In the genomic region with DNA sequence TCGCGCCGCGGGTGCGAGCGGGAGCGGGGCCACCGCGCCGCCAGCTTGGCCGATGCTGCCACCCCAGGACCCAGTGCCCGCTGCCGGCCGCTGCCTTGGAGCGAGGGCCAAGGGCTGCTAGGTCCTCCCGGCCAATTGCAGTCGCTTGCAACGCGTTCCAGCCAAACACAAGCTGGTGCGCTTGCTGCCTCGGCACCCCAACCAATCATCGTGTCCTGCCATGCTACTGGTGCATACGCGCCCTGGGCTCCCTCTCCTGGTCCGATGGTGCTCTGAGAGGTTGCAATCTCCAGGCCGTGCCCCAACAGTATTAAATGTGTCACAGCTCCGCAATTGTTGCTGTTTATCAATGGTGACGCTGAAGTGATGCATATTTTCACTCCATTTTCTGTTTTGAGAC, we compare ENCODE assay signal across 8 mouse cellular contexts. TPM values are rescaled to one million over a fixed set of nuclear protein-coding genes. Genes with fewer than 3 reads are reported as not detected.
DNase-seq lines count a peak whose midpoint lies in the region; ATAC-seq and TF ChIP-seq lines count a peak whose summit lies in the region.

No protein-coding gene starts in this region.

- no peak overlapping the region for H3K27ac ChIP-seq in bone marrow macrophage, adult 2 months (ENCODE audit: insufficient read depth, low read depth, low read length)
- no peak overlapping the region for H3K27ac ChIP-seq in embryonic fibroblast, embryonic 13.5 days (ENCODE audit: insufficient read depth, low read length)
- peak overlapping the region; percentile 69 for H3K27ac ChIP-seq in heart, embryonic 10.5 days
- peak overlapping the region; percentile 39; the same call in 1 of the 2 replicates for H3K27ac ChIP-seq in kidney, embryonic 15.5 days
- H3K27ac ChIP-seq in limb, embryonic 15.5 days, result no peak overlapping the region

- peak; percentile 85 for DNase-seq in B cell, adult 2 months
- DNase-seq in heart, embryonic 10.5 days (ENCODE audit: low spot score), result peak; percentile 96
- peak; percentile 64 to 74 for DNase-seq in monocyte, adult 2 months (ENCODE audit: low read depth in 1 of 2, low spot score in 2 of 2)
- peak; percentile 62 to 75 for DNase-seq in spleen, postnatal 14 days (ENCODE audit: low spot score in 2 of 2)

- TF ChIP-seq POLR2A in bone marrow macrophage, adult 2 months (IDR thresholded peaks at IDR 0.05; ENCODE audit: borderline replicate concordance, low read depth, low read length), result no peak
- TF ChIP-seq POLR2A in embryonic fibroblast, embryonic 13.5 days (IDR thresholded peaks at IDR 0.05; ENCODE audit: low read depth, low read length), result no peak

- peak; percentile 93 for ATAC-seq in kidney, embryonic 15.5 days (replicated peaks; ENCODE audit: low FRiP score)
- ATAC-seq in limb, embryonic 15.5 days (ENCODE audit: insufficient number of reproducible peaks, low FRiP score, low TSS enrichment, low read depth), result peak; percentile 85

- H3K9me3 ChIP-seq in heart, embryonic 10.5 days, result no peaks in the 10 kb centered on the region
- H3K9me3 ChIP-seq in kidney, embryonic 15.5 days (replicated peaks), result no peaks in the 10 kb centered on the region
- H3K9me3 ChIP-seq in limb, embryonic 15.5 days, result no peaks in the 10 kb centered on the region

- peak overlapping the region; percentile 55 for H3K9ac ChIP-seq in kidney, embryonic 15.5 days
- peak overlapping the region; percentile 33; the same call in 1 of the 2 replicates for H3K9ac ChIP-seq in limb, embryonic 15.5 days

- no peak for TF ChIP-seq CTCF in bone marrow macrophage, adult 2 months (IDR thresholded peaks at IDR 0.05; ENCODE audit: low read depth, low read length)
- peak; percentile 92 for TF ChIP-seq CTCF in embryonic fibroblast, embryonic 13.5 days (IDR thresholded peaks at IDR 0.05; ENCODE audit: borderline replicate concordance, insufficient read depth, low read length)

- WGBS in heart, embryonic 10.5 days, result under 1% methylated on average over 27 of the region's 28 CpGs
- under 1% methylated on average over 28 of the region's 28 CpGs for WGBS in kidney, embryonic 15.5 days
- WGBS in limb, embryonic 15.5 days, result under 1% methylated on average over 25 of the region's 28 CpGs

- H3K4me3 ChIP-seq in bone marrow macrophage, adult 2 months (ENCODE audit: insufficient read depth, low read length), result peak overlapping the region; percentile 59
- H3K4me3 ChIP-seq in embryonic fibroblast, embryonic 13.5 days (ENCODE audit: insufficient read depth, low read length), result peak overlapping the region; percentile 30; the same call in 1 of the 2 replicates
- H3K4me3 ChIP-seq in heart, embryonic 10.5 days, result peak overlapping the region; percentile 82
- peak overlapping the region; percentile 69 for H3K4me3 ChIP-seq in kidney, embryonic 15.5 days (replicated peaks)
- peak overlapping the region; percentile 60 for H3K4me3 ChIP-seq in limb, embryonic 15.5 days

- H3K36me3 ChIP-seq in heart, embryonic 10.5 days, result no peaks in the 10 kb centered on the region
- no peaks in the 10 kb centered on the region for H3K36me3 ChIP-seq in kidney, embryonic 15.5 days
- no peaks in the 10 kb centered on the region for H3K36me3 ChIP-seq in limb, embryonic 15.5 days

- no peaks in the 10 kb centered on the region for H3K4me1 ChIP-seq in bone marrow macrophage, adult 2 months (ENCODE audit: control insufficient read depth, insufficient read depth, low read length)
- H3K4me1 ChIP-seq in embryonic fibroblast, embryonic 13.5 days (ENCODE audit: control insufficient read depth, insufficient read depth, low read length), result peaks cover 9% of the 10 kb centered on the region
- H3K4me1 ChIP-seq in heart, embryonic 10.5 days, result peaks cover 17% of the 10 kb centered on the region
- H3K4me1 ChIP-seq in kidney, embryonic 15.5 days, result peaks cover 40% of the 10 kb centered on the region
- H3K4me1 ChIP-seq in limb, embryonic 15.5 days, result peaks cover 16% of the 10 kb centered on the region

- H3K4me2 ChIP-seq in kidney, embryonic 15.5 days, result peak overlapping the region; percentile 96
- H3K4me2 ChIP-seq in limb, embryonic 15.5 days, result peak overlapping the region; percentile 100

- peaks cover 76% of the 10 kb centered on the region for H3K27me3 ChIP-seq in heart, embryonic 10.5 days (ENCODE audit: insufficient read depth, poor library complexity, severe bottlenecking)
- peaks cover 30% of the 10 kb centered on the region for H3K27me3 ChIP-seq in kidney, embryonic 15.5 days
- H3K27me3 ChIP-seq in limb, embryonic 15.5 days, result peaks cover 41% of the 10 kb centered on the region

RNA-seq across cellular contexts. Expression of a gene that starts 16.3 kb away (rescaled TPM):
- not detected in 2 replicates for polyA plus RNA-seq in bone marrow macrophage, adult 2 months (2012; ENCODE audit: insufficient read depth, insufficient read length, missing spikeins)
- not detected in 2 replicates for polyA plus RNA-seq in embryonic fibroblast, embryonic 13.5 days (2011; ENCODE audit: insufficient read length, low read depth, missing spikeins)
- polyA plus RNA-seq in heart, embryonic 10.5 days (2016; fragmentation: Nextera tagmentation; extraction: Ambion mirVana), result 0.76 and 2.4 TPM in 2 replicates
- polyA plus RNA-seq in kidney, embryonic 15.5 days (2015; fragmentation: Nextera tagmentation; extraction: Ambion mirVana), result 51.2 and 53.1 TPM in 2 replicates
- 5.1 and 5.8 TPM in 2 replicates for polyA plus RNA-seq in limb, embryonic 15.5 days (2015; fragmentation: Nextera tagmentation; extraction: Ambion mirVana)

RNA-seq across cellular contexts. Expression of a gene that starts 21.0 kb away (rescaled TPM):
- polyA plus RNA-seq in bone marrow macrophage, adult 2 months (2012; ENCODE audit: insufficient read depth, insufficient read length, missing spikeins), result not detected in 2 replicates
- not detected in 2 replicates for polyA plus RNA-seq in embryonic fibroblast, embryonic 13.5 days (2011; ENCODE audit: insufficient read length, low read depth, missing spikeins)
- polyA plus RNA-seq in heart, embryonic 10.5 days (2016; fragmentation: Nextera tagmentation; extraction: Ambion mirVana), result 7.0 and 33.4 TPM in 2 replicates
- 189 and 191 TPM in 2 replicates for polyA plus RNA-seq in kidney, embryonic 15.5 days (2015; fragmentation: Nextera tagmentation; extraction: Ambion mirVana)
- 7.0 and 10.1 TPM in 2 replicates for polyA plus RNA-seq in limb, embryonic 15.5 days (2015; fragmentation: Nextera tagmentation; extraction: Ambion mirVana)

RNA-seq across cellular contexts. Expression of a gene that starts 22.5 kb away (rescaled TPM):
- not detected in 2 replicates for polyA plus RNA-seq in bone marrow macrophage, adult 2 months (2012; ENCODE audit: insufficient read depth, insufficient read length, missing spikeins)
- not detected in 2 replicates for polyA plus RNA-seq in embryonic fibroblast, embryonic 13.5 days (2011; ENCODE audit: insufficient read length, low read depth, missing spikeins)
- not detected in 2 replicates for polyA plus RNA-seq in heart, embryonic 10.5 days (2016; fragmentation: Nextera tagmentation; extraction: Ambion mirVana)
- 0.14 and 0.88 TPM in 2 replicates for polyA plus RNA-seq in kidney, embryonic 15.5 days (2015; fragmentation: Nextera tagmentation; extraction: Ambion mirVana)
- polyA plus RNA-seq in limb, embryonic 15.5 days (2015; fragmentation: Nextera tagmentation; extraction: Ambion mirVana), result 2.2 and 2.9 TPM in 2 replicates

RNA-seq across cellular contexts. Expression of a gene that starts 22.8 kb away (rescaled TPM):
- 4.9 and 5.6 TPM in 2 replicates for polyA plus RNA-seq in bone marrow macrophage, adult 2 months (2012; ENCODE audit: insufficient read depth, insufficient read length, missing spikeins)
- polyA plus RNA-seq in embryonic fibroblast, embryonic 13.5 days (2011; ENCODE audit: insufficient read length, low read depth, missing spikeins), result 126 and 221 TPM in 2 replicates
- 35.4 and 72.4 TPM in 2 replicates for polyA plus RNA-seq in heart, embryonic 10.5 days (2016; fragmentation: Nextera tagmentation; extraction: Ambion mirVana)
- polyA plus RNA-seq in kidney, embryonic 15.5 days (2015; fragmentation: Nextera tagmentation; extraction: Ambion mirVana), result 27.5 and 29.5 TPM in 2 replicates
- 28.0 and 43.9 TPM in 2 replicates for polyA plus RNA-seq in limb, embryonic 15.5 days (2015; fragmentation: Nextera tagmentation; extraction: Ambion mirVana)

RNA-seq across cellular contexts. Expression of a gene that starts 26.1 kb away (rescaled TPM):
- 17.3 and 20.1 TPM in 2 replicates for polyA plus RNA-seq in bone marrow macrophage, adult 2 months (2012; ENCODE audit: insufficient read depth, insufficient read length, missing spikeins)
- polyA plus RNA-seq in embryonic fibroblast, embryonic 13.5 days (2011; ENCODE audit: insufficient read length, low read depth, missing spikeins), result 9.2 and 10.9 TPM in 2 replicates
- 46.5 and 53.2 TPM in 2 replicates for polyA plus RNA-seq in heart, embryonic 10.5 days (2016; fragmentation: Nextera tagmentation; extraction: Ambion mirVana)
- 48.4 and 56.3 TPM in 2 replicates for polyA plus RNA-seq in kidney, embryonic 15.5 days (2015; fragmentation: Nextera tagmentation; extraction: Ambion mirVana)
- polyA plus RNA-seq in limb, embryonic 15.5 days (2015; fragmentation: Nextera tagmentation; extraction: Ambion mirVana), result 45.6 and 49.5 TPM in 2 replicates

Comparison
In these comparisons a context has a peak if more than half of its experiments do, and no peak if none do; other contexts are left out.
1. H3K27ac ChIP-seq: peak in heart, embryonic 10.5 days (single experiment) and kidney, embryonic 15.5 days (single experiment); none in bone marrow macrophage, adult 2 months (single experiment), embryonic fibroblast, embryonic 13.5 days (single experiment) and limb, embryonic 15.5 days (single experiment).
2. H3K4me3 ChIP-seq: peak in every context shown above with its lines; median percentile 82 in heart, embryonic 10.5 days; 69 in kidney, embryonic 15.5 days; 60 in limb, embryonic 15.5 days; 59 in bone marrow macrophage, adult 2 months; 30 in embryonic fibroblast, embryonic 13.5 days.
3. Peak in every context shown above with its lines, with median percentiles within 50 percentile points of each other: DNase-seq.